Mouse (Mus musculus) MEL-GATA-1-ER (cell line): ENCODE data around the gene Gm28845.
A peak's percentile ranks its signal among the peaks of the same experiment; 100 is the strongest.
"Not testable (repeated sequence)": the region's sequence is repeated elsewhere in the genome, so short reads cannot be mapped to it uniquely, and the experiment has no call there.

Source experiments
- DNase-seq: peaks from one replicate; pipeline ENCODE4 v3.0.0-alpha.2; 2012; ENCODE audit warnings: low read depth; ENCODE audit errors: extremely low read depth

The Gm28845 gene

DNA sequence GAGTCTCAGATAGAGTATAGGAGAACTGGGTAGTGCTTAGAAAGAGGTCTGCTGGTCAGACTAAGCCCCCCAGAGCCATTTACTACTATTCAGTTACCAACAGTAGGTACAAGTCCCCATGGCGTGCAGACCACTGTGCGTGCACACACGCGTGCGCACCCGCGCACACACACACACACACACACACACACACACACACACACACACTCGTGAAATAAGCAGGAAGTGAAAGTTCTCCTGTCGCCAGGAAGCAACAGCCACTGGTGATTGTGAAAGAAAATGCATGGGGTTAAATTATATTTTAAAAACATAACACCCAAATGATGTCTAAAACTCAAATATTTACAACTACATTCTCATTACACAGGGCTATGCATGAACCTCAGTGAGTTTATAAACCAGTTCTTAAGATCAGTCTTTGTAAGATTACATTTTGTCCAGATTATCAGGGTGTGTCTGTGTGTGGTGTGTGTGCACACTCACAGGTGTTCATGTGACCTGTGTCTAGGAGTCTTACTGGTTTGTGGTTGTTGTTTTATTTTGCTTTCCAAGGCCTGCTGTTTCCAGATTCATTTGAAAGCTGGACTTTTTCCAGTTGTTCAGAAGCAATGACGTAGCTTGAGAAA lies 11.6 kb downstream of the Gm28845 start:
- no peak for DNase-seq

DNA sequence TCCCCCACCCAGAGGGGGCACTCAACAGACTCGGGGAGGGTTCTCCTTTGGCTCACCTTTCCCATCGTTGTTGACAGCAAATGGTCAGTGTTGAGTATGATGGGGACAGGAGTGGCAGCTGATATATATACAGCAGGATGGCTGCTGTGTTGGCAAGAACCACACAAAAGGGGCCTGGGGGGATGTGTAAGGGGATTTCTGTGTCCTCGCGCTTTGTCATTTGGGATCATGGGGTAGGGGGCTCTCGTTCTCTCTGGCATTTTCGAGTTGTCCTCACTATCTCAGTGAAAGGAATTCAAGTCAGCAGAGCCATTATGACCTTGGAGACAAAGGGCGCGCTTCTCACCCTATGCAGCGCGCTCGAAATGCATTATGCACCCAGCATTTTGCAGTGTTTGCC lies 16.1 kb downstream of the Gm28845 start, which contains the start of gene Cryga:
TSS of gene Cryga (minus strand) at position 101 of the 400 bp plus-strand sequence.
- no peak for DNase-seq

DNA sequence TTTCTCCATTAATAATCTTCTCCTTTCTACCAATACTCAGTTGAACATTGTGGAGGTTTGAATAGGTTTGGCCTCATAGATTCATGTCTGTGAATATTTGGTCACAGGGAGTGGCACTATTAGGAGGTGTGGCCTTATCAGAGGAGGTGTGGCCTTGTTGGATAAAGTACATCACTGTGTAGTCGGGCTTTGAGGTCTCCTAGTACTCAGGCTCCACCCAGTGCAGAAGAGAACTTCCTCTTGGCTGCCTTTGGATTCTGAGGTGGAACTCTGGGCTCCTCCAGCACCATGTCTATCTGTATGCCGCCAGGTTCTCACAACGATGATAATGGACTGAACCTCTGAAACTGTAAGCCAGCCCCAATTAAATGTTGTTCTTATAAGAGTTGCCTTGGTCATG lies 22.4 kb downstream of the Gm28845 start:
- no peak for DNase-seq

DNA sequence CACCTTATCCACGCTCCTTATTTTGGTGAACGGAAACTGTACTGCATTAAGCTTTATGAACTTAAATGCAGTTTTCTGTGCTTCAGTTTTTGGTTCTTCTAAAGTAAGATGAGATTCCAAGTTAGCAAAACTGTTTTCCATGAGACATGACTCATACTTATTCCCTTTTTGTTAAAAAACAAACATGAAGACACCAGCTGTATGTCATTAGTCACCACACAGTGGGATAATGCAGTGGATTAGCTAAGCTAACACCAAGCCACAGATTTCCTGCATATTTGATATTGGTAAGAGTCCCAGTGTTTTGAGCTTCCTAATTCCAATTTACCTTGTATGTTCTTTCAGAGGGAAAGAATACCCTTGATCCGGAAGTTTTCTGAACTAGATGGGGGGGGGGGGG lies 27.8 kb downstream of the Gm28845 start:
- no peak for DNase-seq

DNA sequence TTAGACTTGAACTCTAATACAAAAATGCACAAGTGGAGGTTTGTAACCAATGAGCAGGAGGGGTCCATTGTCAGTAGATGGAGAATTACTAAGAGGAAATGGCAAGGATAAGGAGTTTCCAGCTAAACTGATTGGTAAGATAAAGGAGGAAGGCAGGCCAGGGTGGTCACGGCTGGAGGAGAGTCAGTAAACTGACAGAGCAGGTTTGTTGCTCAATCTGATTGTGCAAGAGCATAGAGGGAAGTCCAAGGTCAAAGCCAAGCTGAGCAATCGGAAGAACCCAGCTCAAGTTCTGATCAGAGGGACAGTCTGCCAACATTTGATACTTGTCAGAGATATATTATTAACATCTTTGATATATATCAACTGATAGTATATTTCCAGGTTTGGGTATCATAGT lies 29.0 kb downstream of the Gm28845 start:
- DNase-seq = no peak

DNA sequence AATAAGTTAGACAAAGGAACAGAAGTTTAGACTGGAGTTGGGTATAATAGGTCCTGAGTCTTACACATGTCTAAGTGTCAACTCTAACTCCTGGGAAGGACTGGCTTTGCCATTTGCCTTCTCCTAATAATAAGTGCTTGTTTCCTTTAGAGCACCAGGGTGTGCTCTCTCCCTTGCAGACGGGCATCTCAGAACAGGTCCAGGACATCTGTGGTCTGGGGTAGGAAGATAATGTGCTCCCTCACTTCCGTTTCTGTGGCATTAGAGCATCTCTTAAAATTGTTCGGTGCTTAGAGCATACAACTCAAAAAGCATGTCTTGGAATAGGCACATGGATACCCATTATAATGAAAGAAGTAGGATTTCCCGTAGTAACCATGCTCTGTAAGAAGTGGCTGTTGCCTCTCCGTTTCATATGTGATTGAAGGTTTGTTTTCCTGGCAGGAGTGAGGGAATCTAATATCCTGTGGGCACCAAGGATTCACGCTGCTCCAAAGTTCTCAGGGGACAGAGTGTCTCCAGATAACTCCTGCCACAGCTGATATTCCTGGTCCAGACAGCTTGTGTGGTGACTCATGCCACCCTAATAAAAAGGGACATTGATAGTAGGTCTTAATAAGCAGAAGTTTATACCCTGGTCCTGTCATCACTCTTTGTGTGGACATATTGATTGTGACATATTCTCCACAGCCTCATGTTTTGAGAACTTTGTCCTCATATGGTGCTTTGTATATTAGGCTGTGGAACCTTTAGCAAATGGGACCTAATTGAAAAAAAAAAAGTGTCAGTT lies 30.6 kb downstream of the Gm28845 start:
- peak; percentile 47 for DNase-seq

DNA sequence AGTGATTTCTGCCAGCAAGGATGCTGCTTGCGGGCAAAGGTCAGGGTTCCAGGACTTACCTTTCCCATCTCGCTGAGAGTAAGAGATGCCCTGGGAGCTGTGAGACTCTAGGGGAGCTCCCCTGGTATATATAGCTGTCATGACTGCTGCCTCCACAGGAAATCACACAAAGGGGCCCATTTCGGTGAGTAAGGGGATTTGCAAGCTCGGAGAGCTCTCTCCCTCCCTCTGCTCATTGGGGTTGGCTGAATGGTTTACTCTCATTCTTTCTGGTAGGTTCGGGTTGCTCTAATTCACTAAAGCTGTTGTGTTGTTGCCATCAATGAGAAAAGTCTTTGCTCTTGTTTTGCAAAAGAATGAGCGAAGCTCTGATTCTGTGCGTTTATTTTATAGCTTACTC lies 37.2 kb downstream of the Gm28845 start, which contains the start of gene Crygb:
TSS of gene Crygb (minus strand) at position 101 of the 400 bp plus-strand sequence.
- no peak for DNase-seq

DNA sequence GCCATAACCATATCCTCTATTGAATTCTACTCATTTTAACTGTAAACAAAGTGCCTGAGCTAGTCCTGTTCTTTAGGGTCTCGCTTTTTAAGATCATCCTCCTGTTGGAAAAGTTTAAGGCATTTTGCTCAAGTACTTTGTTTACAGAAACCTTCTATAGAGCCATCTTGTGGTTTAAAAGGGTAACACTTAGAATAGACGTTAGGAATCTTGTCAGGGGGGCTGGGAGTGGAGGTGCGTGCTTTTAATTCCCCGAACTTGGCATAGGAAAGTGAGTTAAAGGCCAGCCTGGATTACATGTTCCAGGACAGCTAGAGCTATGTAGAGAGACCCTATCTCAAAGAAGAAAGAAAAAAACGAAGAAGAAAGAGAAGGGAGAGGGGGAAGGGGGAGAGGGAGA lies 43.8 kb downstream of the Gm28845 start:
- DNase-seq = no peak

DNA sequence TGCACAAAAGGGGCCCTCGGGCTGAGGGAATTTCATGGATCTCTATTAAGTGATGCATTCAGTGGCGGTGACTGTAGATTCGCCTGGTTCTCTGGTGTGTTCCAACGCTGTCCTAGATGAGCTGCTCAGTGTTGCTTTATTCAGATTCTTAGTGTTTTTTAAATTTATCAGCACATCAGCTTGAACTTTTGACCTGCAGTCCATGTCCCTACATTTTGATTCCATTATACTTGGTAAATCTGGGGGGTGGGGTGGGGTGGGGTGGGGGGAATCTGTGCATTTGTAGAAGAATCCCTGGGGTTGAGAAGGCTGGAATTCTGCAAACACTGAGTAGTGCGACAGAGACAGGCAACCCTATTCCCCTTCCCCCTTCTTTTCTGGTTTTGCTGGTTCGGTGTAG lies 45.8 kb downstream of the Gm28845 start, which contains the start of gene Crygc:
TSS of gene Crygc (minus strand) at position 101 of the 400 bp plus-strand sequence.
- no peak for DNase-seq

DNA sequence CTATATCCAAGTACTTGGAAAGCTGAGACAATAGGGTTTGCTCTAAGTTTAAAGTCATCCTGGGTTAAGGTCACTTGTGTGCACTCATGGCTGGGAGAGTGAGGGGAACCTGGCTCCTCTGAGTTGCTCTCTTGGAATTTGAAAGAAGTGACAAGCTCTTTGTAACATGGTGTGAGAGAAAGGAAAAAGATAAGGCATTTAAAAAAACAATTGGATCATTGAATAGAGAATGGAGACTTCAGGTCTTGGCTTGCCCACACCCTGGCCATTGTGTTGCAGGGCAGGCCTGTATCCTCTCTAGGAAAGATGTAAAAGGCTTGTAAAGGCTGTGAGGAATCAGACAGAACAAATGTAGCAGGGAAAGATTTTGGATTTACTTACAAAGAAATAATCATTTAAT lies 51.5 kb downstream of the Gm28845 start:
- DNase-seq = no peak

DNA sequence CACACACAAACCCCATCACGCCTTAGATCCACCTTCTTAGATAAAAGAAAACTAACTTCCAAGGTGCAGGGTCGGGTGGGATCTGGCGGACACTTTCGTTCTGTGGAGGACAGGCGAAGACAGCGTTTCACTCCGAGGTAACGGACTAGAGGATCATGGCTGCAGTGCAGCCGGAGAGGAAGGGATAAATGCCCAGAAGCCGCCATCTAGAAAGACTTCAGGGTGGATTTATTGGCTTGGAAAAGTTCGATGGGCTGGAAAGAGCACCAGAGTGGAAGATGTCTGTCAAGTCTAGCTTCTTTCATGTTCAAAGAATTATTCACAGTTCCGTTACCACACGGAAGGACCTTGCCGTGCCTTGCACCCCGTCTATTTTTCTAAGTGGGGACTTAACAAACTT lies 55.2 kb downstream of the Gm28845 start:
- no peak for DNase-seq

DNA sequence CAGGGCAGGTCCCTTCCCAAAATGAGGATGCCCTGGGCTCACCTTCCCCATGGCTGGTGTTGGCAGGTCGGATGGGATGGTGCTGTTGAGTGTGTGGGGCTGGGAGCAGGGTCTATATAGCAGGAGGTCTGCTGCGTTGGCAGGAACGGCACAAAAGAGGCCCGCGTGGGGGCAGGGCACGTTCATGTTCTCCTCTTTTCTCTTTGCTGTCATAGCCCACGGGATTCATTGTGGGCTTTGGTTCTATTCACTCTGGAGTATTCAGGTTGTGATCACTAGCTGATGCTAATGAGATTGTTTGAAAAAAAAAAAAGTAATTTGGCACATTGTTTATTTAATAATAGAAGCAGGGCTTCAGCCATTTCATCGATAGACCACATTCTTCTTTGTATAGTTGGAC lies 56.0 kb downstream of the Gm28845 start, which contains the start of gene Crygd:
TSS of gene Crygd (minus strand) at position 101 of the 400 bp plus-strand sequence.
- no peak for DNase-seq

DNA sequence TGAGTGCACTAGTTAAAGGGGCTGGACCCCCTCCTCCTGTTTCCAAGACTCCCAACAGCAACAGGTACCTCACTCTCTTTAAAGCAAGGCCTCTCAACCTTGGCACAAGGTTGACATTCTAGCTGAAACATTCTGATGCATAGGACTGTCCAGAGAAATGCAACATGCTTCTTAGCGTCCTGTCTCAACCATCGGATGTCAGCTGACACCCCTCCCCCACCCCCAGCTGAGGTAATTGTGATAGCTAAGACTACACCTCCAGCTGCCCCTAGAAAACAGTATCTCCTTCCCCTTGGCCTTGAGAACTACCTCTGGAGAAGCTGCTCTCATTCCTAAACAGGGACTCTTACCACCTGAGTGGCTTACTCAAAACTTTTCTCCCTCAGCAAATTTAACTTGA lies 67.2 kb downstream of the Gm28845 start:
- no peak for DNase-seq

DNA sequence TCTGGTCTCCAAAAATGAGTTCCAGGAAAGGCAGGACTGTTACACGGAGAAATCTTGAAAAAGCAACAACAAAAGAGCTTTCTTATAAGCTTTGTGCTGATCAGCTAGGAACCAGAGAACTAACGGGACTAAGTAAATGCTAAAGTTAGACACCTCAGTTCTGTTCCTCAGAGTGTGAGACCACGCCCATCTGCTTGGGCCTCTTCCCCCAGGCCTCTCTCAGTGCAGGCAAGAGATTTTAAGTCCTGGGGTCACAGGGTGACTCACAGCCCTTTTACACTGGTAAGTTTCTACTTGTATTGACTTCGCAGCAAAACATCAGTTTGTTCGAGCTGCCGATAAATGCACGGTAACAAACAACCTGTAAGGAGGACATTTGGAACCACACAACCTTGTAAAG lies 67.7 kb downstream of the Gm28845 start:
- DNase-seq = no peak

DNA sequence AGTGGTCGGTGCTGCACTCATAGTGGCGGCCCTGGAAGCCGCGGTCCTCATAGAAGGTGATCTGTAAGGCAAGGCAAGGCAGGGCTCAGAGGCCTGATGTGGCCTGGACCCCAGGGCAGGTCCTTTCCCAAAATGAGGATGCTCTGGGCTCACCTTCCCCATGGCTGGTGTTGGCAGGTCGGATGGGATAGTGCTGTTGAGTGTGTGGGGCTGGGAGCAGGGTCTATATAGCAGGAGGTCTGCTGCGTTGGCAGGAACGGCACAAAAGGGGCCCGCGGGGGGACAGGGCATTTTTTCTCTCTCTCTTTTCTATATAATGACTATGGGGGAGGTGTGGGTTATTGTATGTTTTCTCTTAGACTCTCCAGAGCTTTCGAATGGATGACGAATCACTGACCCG lies 68.4 kb downstream of the Gm28845 start, which contains the start of gene Cryge:
TSS of gene Cryge (minus strand) at position 198 of the 400 bp plus-strand sequence.
- not testable (repeated sequence) for DNase-seq
